Mouse (Mus musculus): Measurements from ENCODE around the gene Flt3.

The Flt3 gene

DNA sequence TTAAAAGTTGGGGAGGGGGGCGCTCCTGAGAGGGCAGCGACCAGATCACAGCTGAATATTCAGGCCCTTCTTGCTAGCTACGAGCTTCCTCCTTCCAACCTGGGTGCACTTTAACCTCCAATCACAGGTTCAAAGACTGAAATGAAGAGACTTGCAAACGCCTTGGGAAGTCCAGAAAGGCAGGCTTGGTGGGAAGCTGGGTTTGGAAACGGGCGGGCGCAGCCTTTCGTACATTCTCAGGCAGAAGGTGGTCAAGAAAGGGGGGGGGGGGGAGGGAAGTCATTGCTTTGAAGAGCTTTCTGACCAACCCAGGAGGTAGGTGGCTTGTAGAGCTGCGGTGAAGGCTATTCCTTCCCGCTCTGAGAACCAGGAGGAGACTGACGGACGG is 92.9 kb downstream of the Flt3 start:
- no peak for DNase-seq

DNA sequence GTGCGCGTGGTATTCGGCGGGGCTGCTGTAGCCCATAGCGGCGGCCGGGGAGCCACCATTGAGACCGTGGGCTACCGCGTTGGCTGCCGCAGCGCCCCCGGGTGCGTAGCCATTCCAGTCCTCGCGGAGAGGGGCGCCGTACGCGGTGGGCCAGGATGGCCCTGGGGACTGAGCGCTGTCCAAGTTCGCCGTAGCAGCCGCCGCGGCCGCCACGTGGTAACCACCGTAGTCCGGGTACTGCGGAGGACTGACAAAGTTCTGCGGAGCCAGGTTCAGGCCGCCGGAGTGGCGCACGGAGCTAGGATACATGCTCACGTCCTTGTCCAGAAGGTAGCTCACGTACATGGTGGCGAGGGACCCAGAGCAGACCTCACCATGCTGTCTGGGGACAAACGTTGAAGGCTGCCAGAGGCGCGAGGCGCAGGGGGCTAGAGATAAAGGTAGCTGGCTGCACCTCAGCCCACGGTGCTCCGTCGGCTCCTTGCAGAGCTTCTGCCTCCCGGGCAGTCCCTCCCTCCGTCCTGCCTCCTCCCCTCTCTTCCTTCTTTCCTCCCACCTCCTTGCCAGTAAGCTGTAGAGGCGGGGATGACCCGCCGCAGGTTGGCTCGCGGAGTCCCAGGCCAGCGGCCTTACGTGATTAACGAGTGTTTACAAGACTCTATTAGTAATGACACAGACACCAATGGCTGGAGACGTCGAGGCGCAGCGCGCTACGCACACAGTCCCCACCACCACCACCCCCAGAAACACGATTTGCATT is 93.5 kb downstream of the Flt3 start, which contains the start of gene Cdx2:
Gene Cdx2 (minus strand): TSS at position 633 of the 760 bp plus-strand sequence.
- no peak for DNase-seq

DNA sequence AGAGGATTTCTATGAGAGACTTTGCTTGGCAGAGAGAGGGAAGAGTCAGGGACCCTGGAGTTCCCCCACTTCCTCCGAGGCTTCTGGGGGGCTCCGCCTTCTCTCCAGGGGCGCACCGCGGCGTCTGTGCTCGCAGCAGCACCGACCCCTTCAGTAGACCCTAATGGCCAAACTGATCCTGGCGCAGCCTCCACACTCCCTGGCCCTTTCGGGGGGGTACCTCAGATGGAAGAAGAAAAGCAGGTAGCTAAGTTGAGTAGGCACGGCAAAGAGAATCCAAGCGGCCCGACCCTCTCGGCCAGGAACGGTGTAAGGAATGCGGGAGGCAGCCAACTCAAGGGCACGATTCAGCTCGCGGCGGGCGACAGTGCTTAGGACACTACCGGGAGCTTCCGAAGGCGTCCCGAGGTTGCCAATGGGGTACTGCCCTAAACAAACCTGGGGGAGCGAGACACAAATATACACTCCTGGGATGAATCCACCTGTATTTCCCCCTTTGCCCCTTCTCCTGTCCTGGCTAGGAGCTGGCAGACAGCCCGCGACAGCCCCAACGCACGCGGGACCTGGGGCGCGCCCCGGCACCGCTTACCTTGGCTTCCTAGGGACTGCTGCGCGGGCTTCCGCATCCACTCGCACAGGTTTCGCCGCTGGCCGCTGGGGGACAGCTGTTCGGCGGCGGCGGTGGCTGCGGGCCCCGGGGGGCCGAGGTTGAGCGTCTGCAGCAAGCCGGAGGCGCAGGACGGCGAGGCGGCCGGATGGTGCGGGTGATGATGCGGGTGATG is 94.2 kb downstream of the Flt3 start:
- DNase-seq = no peak

- no peak for DNase-seq
Observed at GRCm38 (mm10) chr5:147305166-147305565, 95.1 kb downstream of the Flt3 start.

DNA sequence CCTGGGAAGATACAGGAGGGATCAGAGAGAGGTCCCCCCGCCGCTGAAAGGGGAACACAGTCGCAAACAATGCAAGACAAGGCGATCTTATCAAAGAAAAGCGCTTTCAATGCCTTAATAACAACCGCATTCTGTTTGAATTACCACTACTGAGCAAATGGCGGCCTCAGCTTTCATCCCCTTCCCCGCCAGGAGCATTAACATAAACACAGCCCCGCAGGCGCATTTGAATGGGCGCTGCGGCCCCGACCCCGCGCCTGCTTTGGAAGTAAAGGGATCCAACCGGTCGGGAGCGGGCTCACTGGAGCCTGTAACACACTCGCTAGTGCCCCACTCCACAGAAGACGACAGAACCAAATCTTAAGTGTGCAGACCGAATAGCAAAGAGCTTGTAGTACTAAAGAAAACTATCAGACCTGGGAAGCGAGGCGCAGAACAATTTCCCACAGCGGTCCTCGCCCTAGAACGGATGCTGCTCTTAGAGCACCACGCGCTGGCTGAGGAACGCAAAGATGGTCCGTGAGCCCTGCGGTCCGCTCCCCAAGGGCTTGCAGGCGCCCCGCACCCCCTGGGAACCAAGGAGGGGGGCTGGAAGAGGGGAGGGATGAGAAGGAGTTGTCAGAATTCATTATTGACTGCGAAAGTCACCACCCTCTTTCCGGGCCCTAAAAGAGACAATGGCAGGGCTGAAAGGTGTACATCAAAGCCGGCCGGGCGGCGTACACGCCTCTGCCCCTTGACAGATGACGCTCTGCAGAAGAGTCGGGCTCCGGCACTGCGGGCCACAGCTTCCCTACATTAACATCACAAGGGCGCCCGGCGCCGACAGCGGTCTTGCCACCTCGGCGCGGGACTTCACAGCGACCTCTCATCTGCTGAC is 95.8 kb downstream of the Flt3 start:
- no peak for DNase-seq

DNA sequence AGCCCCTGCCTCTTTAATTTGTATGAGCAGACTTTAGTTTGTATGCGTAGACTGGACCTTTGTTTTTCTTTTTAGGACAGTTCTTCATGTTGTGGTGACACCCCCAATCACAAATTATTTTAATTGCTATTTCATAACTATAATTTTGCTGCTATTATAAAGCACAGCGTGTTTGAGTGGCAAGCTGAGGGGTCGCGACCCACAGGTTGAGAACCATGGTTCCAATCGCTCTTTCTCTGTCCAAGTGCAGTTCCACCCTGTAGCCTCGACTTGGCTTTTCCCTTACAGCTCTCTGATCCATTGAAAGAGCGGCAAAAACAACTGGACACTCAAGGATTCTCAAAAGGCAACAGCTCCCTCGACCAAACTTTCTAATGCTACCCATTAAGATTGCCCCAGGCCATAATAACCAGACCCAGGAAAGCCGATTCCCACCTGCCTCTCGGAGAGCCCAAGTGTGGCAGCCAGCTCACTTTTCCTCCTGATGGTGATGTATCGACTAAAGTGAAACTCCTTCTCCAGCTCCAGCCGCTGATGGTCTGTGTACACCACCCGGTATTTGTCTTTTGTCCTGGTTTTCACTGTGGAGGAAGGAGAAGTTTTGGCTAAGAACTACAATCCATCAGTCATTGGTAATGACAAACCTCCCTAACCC is 97.4 kb downstream of the Flt3 start:
- no peak for DNase-seq

GRCm38 (mm10) chr5:147302141-147302540 is 98.1 kb downstream of the Flt3 start:
- DNase-seq = no peak

DNA sequence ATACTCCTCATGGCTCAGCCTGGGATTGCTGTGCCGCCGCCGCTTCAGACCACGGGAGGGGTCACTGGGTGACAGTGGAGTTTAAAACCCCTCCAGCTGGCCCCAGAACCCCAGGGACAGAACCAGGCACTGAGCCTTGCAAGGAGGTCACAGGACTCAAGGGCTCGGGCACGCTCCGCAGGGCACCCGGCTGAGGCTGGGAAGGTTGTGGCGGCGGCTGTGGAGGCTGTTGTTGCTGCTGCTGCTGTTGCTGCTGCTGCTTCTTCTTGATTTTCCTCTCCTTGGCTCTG is 98.6 kb downstream of the Flt3 start:
- no peak for DNase-seq

GRCm38 (mm10) chr5:147300917-147301780 is 99.1 kb downstream of the Flt3 start:
- no peak for DNase-seq

DNA sequence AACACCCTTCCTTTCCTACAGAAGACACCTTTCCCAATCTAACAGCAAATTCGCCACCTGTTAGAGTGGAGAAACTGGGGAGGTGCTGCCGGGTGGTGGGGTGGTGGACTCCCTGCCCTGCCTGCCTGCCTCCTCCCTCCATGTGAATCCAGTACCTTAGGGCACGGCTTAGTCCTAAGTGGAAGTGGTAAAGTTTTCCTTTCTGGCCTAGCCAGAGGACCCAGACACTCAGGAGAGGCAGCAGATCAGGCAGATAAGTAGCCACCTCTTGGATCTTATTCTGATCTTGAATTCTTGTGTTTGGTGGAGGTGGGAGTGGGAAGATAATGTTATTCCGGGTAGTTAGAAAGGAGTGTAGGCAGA is 100.3 kb downstream of the Flt3 start:
- no peak for DNase-seq

GRCm38 (mm10) chr5:147299255-147300000 is 100.9 kb downstream of the Flt3 start:
- peak; percentile 15 to 36 for DNase-seq

- DNase-seq = no peak
Observed at GRCm38 (mm10) chr5:147297249-147297648, 103.0 kb downstream of the Flt3 start.

DNA sequence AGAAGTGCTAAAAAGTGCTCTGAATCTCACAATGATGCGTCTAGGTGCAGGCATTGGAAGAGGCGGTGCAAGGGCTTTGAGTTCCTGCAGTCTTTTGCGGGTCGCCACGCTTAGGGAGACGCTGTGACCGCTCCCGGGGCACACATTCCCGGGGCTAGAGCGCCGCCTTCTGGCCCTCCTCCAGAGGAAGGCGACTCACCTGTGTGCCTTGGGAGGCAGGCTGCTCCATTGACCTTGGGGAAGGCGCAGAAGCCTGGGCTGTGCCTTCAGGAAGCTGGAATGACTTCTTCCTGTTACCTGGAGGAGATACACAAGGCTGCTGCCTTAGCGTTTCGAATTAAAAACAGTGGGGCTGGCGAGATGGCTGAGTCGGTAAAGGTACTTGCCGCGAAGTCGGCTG is 106.2 kb downstream of the Flt3 start:
- DNase-seq = peak; percentile 18 to 33

DNA sequence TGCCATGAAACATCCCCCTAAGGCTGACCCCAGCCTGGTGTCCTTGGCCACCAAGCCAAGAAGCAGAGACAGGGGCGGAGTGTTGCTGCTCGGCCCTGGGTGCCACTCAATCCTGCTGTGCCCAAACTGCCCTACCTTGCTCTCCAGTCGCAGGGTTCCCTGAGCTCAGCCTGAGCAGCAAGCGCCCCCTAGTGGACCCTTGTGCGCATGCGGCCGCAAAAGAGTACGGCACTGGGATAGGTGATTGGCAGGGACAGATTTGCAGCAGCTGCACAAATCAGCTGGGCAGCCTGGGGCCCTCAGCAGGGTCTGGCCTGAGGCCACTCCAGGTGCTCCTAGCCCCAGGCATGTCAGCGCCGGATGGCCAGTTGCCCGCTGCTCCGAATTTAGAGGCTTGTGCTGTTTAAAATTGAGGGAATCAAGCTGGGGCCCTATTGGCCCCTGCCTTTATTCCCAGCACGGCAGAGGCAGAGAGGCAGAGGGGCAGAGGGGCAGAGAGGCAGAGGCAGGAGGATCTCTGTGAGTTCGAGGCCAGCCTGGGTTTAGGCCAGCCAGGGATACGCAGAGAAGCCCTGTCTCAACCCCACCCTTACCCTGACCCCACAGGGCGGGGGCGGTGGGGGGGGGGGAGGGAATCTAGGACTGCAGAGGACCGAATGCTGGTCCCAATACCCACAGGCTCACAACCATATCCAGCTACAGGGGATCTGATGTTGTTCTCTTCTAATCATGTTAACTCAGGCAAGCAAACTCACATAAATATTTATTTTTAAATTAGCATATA is 107.0 kb downstream of the Flt3 start:
- DNase-seq = peak; percentile 53 to 63

GRCm38 (mm10) chr5:147292506-147293120 is 107.7 kb downstream of the Flt3 start:
- no peak for DNase-seq

DNA sequence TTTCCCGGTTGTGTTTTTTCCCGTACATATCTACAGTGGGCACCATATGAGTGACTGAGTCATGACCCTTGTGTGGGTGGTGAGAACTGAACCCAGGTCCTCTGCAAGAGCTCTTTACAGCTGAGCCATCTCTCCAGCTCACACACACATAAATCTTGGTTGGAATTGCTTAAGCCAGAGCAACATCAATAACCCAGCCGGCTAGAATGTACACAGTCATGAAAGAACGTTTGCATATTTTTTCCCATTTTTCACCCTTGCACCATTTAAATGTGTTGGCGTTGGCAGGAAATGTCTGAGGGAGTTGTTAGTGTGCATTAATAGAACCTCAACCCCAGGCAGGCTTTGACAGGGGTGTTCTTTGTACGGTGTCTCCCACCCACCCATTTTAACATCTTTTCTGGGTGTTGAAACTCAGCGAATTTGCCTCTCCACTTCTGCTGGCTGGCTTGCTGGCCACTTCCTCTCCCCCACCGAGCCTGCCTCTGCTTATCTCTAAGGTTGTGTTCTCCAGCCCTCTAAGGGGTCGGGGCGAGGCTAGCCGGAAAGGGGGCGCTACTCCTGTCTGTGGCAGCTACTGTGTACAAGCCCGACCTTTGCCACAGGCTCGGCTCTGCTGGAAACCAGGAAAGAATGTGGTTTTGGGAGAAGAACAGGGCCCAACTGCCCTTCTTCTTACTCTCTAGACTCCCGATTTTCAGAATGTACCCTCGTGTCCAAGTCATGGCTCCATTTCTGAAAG is 108.4 kb downstream of the Flt3 start:
- no peak for DNase-seq

GRCm38 (mm10) chr5:147284365-147284764 is 115.9 kb downstream of the Flt3 start:
- DNase-seq = no peak

Data from cerebellum, adult 18-20 months (tissue).